Mouse (Mus musculus): ENCODE measurements around the gene Zfp775.

DNA sequence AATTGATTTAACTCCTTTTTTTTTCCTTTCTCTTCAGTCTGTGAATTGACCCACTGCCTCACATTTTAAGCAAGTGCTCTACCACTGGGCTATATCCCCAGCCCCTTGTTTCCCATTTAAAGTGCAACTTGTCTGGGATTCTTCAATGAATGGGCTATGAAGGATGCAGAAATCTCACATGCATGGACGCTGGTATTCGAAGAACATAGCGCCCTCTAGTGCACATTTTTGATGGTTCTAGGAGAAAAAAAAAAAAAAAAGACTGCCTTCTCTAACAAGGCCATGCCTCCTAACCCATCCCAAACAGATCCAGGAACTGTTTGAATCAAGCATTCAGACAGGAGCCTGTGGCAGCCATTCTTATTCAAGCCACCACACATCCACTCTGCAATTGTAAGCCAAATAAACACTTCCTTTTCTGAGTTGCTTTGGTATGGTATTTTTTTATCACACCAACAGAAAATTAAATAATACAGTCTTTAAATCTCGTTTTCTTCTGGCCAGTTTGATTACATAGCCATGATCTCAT lies 41.0 kb downstream of the Zfp775 start:
- no peak for TF ChIP-seq POLR2A (IDR thresholded peaks at IDR 0.05; ENCODE audit: insufficient read depth, low read depth, low read length)
- TF ChIP-seq CTCF (IDR thresholded peaks at IDR 0.05; ENCODE audit: insufficient read depth, low read depth, low read length) = no peak
